ENCODE assay signal across 8 mouse cellular contexts in the genomic region with DNA sequence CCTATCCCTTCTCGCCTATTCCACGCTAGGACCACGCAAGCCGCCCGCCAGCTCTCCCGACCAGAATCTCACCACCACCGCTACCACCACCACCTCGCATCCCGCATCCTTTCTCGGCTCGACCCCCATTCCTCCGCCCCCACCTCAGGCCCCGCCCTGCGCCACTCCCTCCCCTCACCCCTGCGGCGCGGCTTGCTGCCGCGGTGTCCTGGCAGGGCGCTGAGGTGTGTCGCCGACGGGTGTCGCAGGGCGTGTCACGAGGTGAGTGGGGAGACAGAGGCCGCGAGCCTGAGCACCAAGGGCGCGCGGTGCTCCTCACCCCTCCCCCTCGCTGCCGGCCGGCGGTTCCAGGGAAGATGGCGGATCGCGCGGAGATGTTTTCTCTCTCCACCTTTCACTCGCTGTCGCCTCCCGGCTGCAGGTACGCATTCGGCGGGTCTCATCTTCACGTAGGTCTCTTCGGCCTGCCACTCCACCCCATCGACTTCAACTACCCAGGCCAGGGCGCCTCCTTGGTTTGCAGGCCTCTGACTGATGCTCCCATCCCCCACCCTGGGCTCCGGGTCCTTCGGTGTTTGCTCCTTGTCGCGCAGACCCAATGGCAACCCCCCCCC. TPM values are rescaled to one million over a fixed set of nuclear protein-coding genes. Genes with fewer than 3 reads are reported as not detected.
A peak's percentile ranks its signal among the peaks of the same experiment; 100 is the strongest.
DNase-seq lines count a peak whose midpoint lies in the region; ATAC-seq lines count a peak whose summit lies in the region.

A gene (plus strand): TSS at position 49 of the 614 bp plus-strand sequence.

- no peak for DNase-seq in kidney, postnatal 10 days
- peak; percentile 77 for DNase-seq in cerebellum, adult 11 months
- DNase-seq in left cerebral cortex, postnatal 14 days (ENCODE audit: low spot score in 2 of 2), result peak; percentile 63
- no peak for DNase-seq in thymus, adult 18-20 months
- no peak for DNase-seq in adipocyte (ENCODE audit: low spot score)

- no peaks in the 10 kb centered on the region for H3K36me3 ChIP-seq in kidney, embryonic 16.5 days (ENCODE audit: insufficient read depth, low read length)
- H3K36me3 ChIP-seq in forebrain, embryonic 13.5 days (ENCODE audit: poor library complexity, severe bottlenecking), result peaks cover 27% of the 10 kb centered on the region
- peaks cover 26% of the 10 kb centered on the region for H3K36me3 ChIP-seq in neural tube, embryonic 12.5 days

- no peaks in the 10 kb centered on the region for H3K9me3 ChIP-seq in kidney, embryonic 16.5 days (ENCODE audit: low read length)
- H3K9me3 ChIP-seq in forebrain, embryonic 13.5 days (replicated peaks), result no peaks in the 10 kb centered on the region
- H3K9me3 ChIP-seq in neural tube, embryonic 12.5 days, result no peaks in the 10 kb centered on the region

- intact Hi-C loops in left cerebral cortex, postnatal 14 days (cut with DNase I), result no loop called here

- peak within 1 kb of the TSS; percentile 16; the same call in 1 of the 2 replicates for H3K9ac ChIP-seq in kidney, embryonic 16.5 days (replicated peaks; ENCODE audit: low read length)
- peak within 1 kb of the TSS; percentile 88 for H3K9ac ChIP-seq in forebrain, embryonic 13.5 days
- peak within 1 kb of the TSS; percentile 77 for H3K9ac ChIP-seq in neural tube, embryonic 12.5 days

- H3K27ac ChIP-seq in kidney, embryonic 16.5 days (ENCODE audit: low read length), result no peak within 1 kb of the TSS
- peak within 1 kb of the TSS; percentile 77 for H3K27ac ChIP-seq in forebrain, embryonic 13.5 days
- peak within 1 kb of the TSS; percentile 62; the same call in 1 of the 2 replicates for H3K27ac ChIP-seq in neural tube, embryonic 12.5 days

- peak within 1 kb of the TSS; percentile 52 for H3K4me3 ChIP-seq in kidney, embryonic 16.5 days (ENCODE audit: low read length)
- H3K4me3 ChIP-seq in forebrain, embryonic 13.5 days, result peak within 1 kb of the TSS; percentile 85
- peak within 1 kb of the TSS; percentile 74 for H3K4me3 ChIP-seq in neural tube, embryonic 12.5 days

- peaks cover 13% of the 10 kb centered on the region for H3K4me1 ChIP-seq in kidney, embryonic 16.5 days (ENCODE audit: insufficient read depth, low read length)
- H3K4me1 ChIP-seq in forebrain, embryonic 13.5 days, result peaks cover 26% of the 10 kb centered on the region
- H3K4me1 ChIP-seq in neural tube, embryonic 12.5 days, result peaks cover 21% of the 10 kb centered on the region

- peaks cover 20% of the 10 kb centered on the region for H3K27me3 ChIP-seq in kidney, embryonic 16.5 days (ENCODE audit: insufficient read depth, low read length)
- H3K27me3 ChIP-seq in forebrain, embryonic 13.5 days, result peaks cover 18% of the 10 kb centered on the region
- H3K27me3 ChIP-seq in neural tube, embryonic 12.5 days (replicated peaks), result peaks cover 6% of the 10 kb centered on the region

- H3K4me2 ChIP-seq in kidney, embryonic 16.5 days (replicated peaks; ENCODE audit: low read depth, low read length), result peak within 1 kb of the TSS; percentile 89
- H3K4me2 ChIP-seq in forebrain, embryonic 13.5 days, result peak within 1 kb of the TSS; percentile 88
- H3K4me2 ChIP-seq in neural tube, embryonic 12.5 days (replicated peaks), result peak within 1 kb of the TSS; percentile 82

- peak; percentile 65 for ATAC-seq in kidney, embryonic 16.5 days (ENCODE audit: low FRiP score, low TSS enrichment)
- peak; percentile 85 for ATAC-seq in forebrain, embryonic 13.5 days
- peak; percentile 77 for ATAC-seq in neural tube, embryonic 12.5 days (ENCODE audit: low FRiP score, low read depth)

- WGBS in kidney, embryonic 16.5 days, result under 1% methylated on average over 51 of the region's 53 CpGs
- WGBS in forebrain, embryonic 13.5 days, result under 1% methylated on average over 53 of the region's 53 CpGs
- under 1% methylated on average over 53 of the region's 53 CpGs for WGBS in neural tube, embryonic 12.5 days

RNA-seq across cellular contexts. Expression of the gene that starts here (rescaled TPM):
- polyA plus RNA-seq in kidney, embryonic 16.5 days (2015; fragmentation: Nextera tagmentation; extraction: Ambion mirVana), result 0.92 and 1.1 TPM in 2 replicates
- polyA plus RNA-seq in forebrain, embryonic 13.5 days (2015; fragmentation: Nextera tagmentation; extraction: Ambion mirVana), result 47.3 and 53.2 TPM in 2 replicates
- total RNA-seq in left cerebral cortex, postnatal 14 days (2021), result 100 to 1,000 TPM; 187 to 201 TPM
- 61.7 and 62.5 TPM in 2 replicates for polyA plus RNA-seq in neural tube, embryonic 12.5 days (2016; fragmentation: Nextera tagmentation; extraction: Ambion mirVana)

Comparison
In these comparisons a context has a peak if more than half of its experiments do, and no peak if none do; other contexts are left out.
1. RNA of the gene that starts here (polyA plus RNA-seq): 61.7 to 62.5 TPM in neural tube, embryonic 12.5 days and 47.3 to 53.2 TPM in forebrain, embryonic 13.5 days; 0.92 to 1.1 TPM in kidney, embryonic 16.5 days; every median in the first group is over 10 times any median in the second.
2. H3K9ac ChIP-seq: peak in every context shown above with its lines; median percentile 88 in forebrain, embryonic 13.5 days; 77 in neural tube, embryonic 12.5 days; 16 in kidney, embryonic 16.5 days.
3. DNase-seq: peak in cerebellum, adult 11 months (single experiment) and left cerebral cortex, postnatal 14 days (2 of 2); none in kidney, postnatal 10 days (single experiment), thymus, adult 18-20 months (0 of 2) and adipocyte (single experiment).
4. Peak in every context shown above with its lines, with median percentiles within 50 percentile points of each other: ATAC-seq, H3K4me2 ChIP-seq and H3K4me3 ChIP-seq.